Mouse (Mus musculus) intestine, embryonic 16.5 days (tissue): ENCODE results near the gene Slc16a8. TPM values are rescaled to one million over a fixed set of nuclear protein-coding genes. Genes with fewer than 3 reads are reported as not detected.
"Not testable (repeated sequence)": the region's sequence is repeated elsewhere in the genome, so short reads cannot be mapped to it uniquely, and the experiment has no call there.

Source experiments
- ATAC-seq: fragments of 200-750 bp; cut with Nextera tagmentation; 2 replicates; pipeline ENCODE4 v1.8.0; 2017; ENCODE audit warnings: moderate TSS enrichment, moderate library complexity
- H3K27ac ChIP-seq: fragments of 300-500 bp; sonication (generic); 2 replicates; pipeline ENCODE4 v1.5.1; 2014; ENCODE audit warnings: mild to moderate bottlenecking, low read length
- H3K27me3 ChIP-seq: fragments of 300-500 bp; sonication (generic); replicated peaks from 2 replicates; pipeline ENCODE4 v1.6.1; 2014; ENCODE audit warnings: low read length, control low read depth, mixed read lengths; ENCODE audit not compliant: control insufficient read depth, insufficient read depth
- H3K36me3 ChIP-seq: fragments of 300-500 bp; sonication (generic); 2 replicates; pipeline ENCODE4 v1.6.1; 2014; ENCODE audit warnings: low read length, control low read depth; ENCODE audit not compliant: control insufficient read depth, insufficient read depth
- H3K4me1 ChIP-seq: fragments of 300-500 bp; sonication (generic); 2 replicates; pipeline ENCODE4 v1.6.1; 2014; ENCODE audit warnings: low read length, control low read depth, mixed read lengths; ENCODE audit not compliant: control insufficient read depth, insufficient read depth
- H3K4me2 ChIP-seq: fragments of 300-500 bp; sonication (generic); 2 replicates; pipeline ENCODE4 v1.6.1; 2014; ENCODE audit warnings: low read depth, low read length, control low read depth
- H3K4me3 ChIP-seq: fragments of 300-500 bp; sonication (generic); 2 replicates; pipeline ENCODE4 v1.5.1; 2014; ENCODE audit warnings: mild to moderate bottlenecking, low read length
- H3K9ac ChIP-seq: fragments of 300-500 bp; sonication (generic); 2 replicates; pipeline ENCODE4 v1.6.1; 2014; ENCODE audit warnings: low read depth, low read length
- H3K9me3 ChIP-seq: fragments of 300-500 bp; sonication (generic); 2 replicates; pipeline ENCODE4 v1.6.1; 2016; ENCODE audit warnings: low read length, control low read depth; ENCODE audit not compliant: control insufficient read depth
- WGBS: fragments of 180-500 bp; shearing (Covaris S2); extraction: QIAGEN DNeasy Blood & Tissue Kit; methylation state at CpG from one replicate; pipeline ENCODE4 v1.1.7; 2014; 5-methylcytosine and 5-hydroxymethylcytosine counted together
- polyA plus RNA-seq: library from polyadenylated mRNA; unstranded; fragments of >200 nt; fragmentation: Nextera tagmentation; extraction: Ambion mirVana; gene quantifications from 2 replicates; pipeline ENCODE4 v1.2.1, GENCODE M21; 2015

The Slc16a8 gene
- polyA plus RNA-seq, 1 experiment from 2014 or later = not detected

- H3K36me3 ChIP-seq = peaks cover 18% of the 10 kb centered on the region
- ATAC-seq = no peak
- H3K4me1 ChIP-seq = peaks cover 5% of the 10 kb centered on the region
- no peak overlapping the region for H3K4me2 ChIP-seq
- H3K9ac ChIP-seq = no peak overlapping the region
- no peak overlapping the region for H3K27ac ChIP-seq
- no peak overlapping the region for H3K4me3 ChIP-seq
- 73% methylated on average over 6 of the region's 6 CpGs for WGBS
- no peaks in the 10 kb centered on the region for H3K27me3 ChIP-seq
- H3K9me3 ChIP-seq = no peaks in the 10 kb centered on the region
These were observed 16.5 kb downstream of the Slc16a8 start for GRCm38 (mm10) chr15:79238036-79238435.

GRCm38 (mm10) chr15:79235268-79235667, 19.3 kb downstream of the Slc16a8 start:
- Histone ChIP-seq H3K4me1 (peaks cover 5% of the 10 kb centered on the region), H3K27ac (peak overlapping the region; percentile 54), H3K4me2 (no peak overlapping the region), H3K9ac (no peak overlapping the region), H3K9me3 (no peaks in the 10 kb centered on the region), H3K27me3 (no peaks in the 10 kb centered on the region), H3K36me3 (peaks cover 13% of the 10 kb centered on the region), H3K4me3 (no peak overlapping the region)
- WGBS = 72% methylated on average over 9 of the region's 9 CpGs
- peak; percentile 71 for ATAC-seq

GRCm38 (mm10) chr15:79229058-79229821, 25.3 kb downstream of the Slc16a8 start, which contains the start of the genes Pick1 and Gm49486:
TSS of gene Pick1 (plus strand) at chr15:79229173.
TSS of gene Gm49486 (plus strand) at chr15:79229391.
- Histone ChIP-seq H3K27ac (peak within 1 kb of the TSS; percentile 98), H3K36me3 (peaks cover 9% of the 10 kb centered on the region; the same call in 1 of the 2 replicates), H3K27me3 (no peaks in the 10 kb centered on the region), H3K9me3 (no peaks in the 10 kb centered on the region), H3K4me1 (no peaks in the 10 kb centered on the region), H3K9ac (peak within 1 kb of the TSS; percentile 93), H3K4me3 (peak within 1 kb of the TSS; percentile 81), H3K4me2 (peak within 1 kb of the TSS; percentile 94)
- WGBS = under 1% methylated on average over 51 of the region's 51 CpGs
- ATAC-seq = peak; percentile 90

GRCm38 (mm10) chr15:79225780-79226179, 28.8 kb downstream of the Slc16a8 start:
- H3K27ac ChIP-seq, H3K4me1 ChIP-seq, H3K9me3 ChIP-seq, H3K4me2 ChIP-seq, H3K27me3 ChIP-seq, H3K9ac ChIP-seq, ATAC-seq, H3K4me3 ChIP-seq, H3K36me3 ChIP-seq: not testable (repeated sequence)
- 53% methylated on average over 2 of the region's 2 CpGs for WGBS

- Histone ChIP-seq H3K27me3 (no peaks in the 10 kb centered on the region), H3K27ac (no peak overlapping the region), H3K9me3 (no peaks in the 10 kb centered on the region), H3K4me3 (no peak overlapping the region), H3K4me2 (no peak overlapping the region), H3K36me3 (no peaks in the 10 kb centered on the region), H3K9ac (no peak overlapping the region), H3K4me1 (no peaks in the 10 kb centered on the region)
- ATAC-seq = peak; percentile 27; the same call in 1 of the 2 replicates
- 11% methylated on average over 5 of the region's 5 CpGs for WGBS
These were observed 29.9 kb downstream of the Slc16a8 start for GRCm38 (mm10) chr15:79224685-79225084.

- Histone ChIP-seq H3K4me2 (no peak overlapping the region), H3K36me3 (no peaks in the 10 kb centered on the region), H3K27me3 (no peaks in the 10 kb centered on the region), H3K9ac (no peak overlapping the region), H3K4me1 (no peaks in the 10 kb centered on the region), H3K4me3 (no peak overlapping the region), H3K9me3 (no peaks in the 10 kb centered on the region), H3K27ac (no peak overlapping the region)
- no peak for ATAC-seq
- 14% methylated on average over 5 of the region's 5 CpGs for WGBS
These were observed 30.9 kb downstream of the Slc16a8 start for GRCm38 (mm10) chr15:79223641-79224040.

- 6% methylated on average over 1 of the region's 1 CpGs for WGBS
- ATAC-seq = no peak
These were observed 35.0 kb downstream of the Slc16a8 start for GRCm38 (mm10) chr15:79219572-79219971.

GRCm38 (mm10) chr15:79216191-79216590, 38.4 kb downstream of the Slc16a8 start:
- no peak overlapping the region for H3K4me2 ChIP-seq
- no peak for ATAC-seq
- H3K4me1 ChIP-seq = no peaks in the 10 kb centered on the region
- 68% methylated on average over 3 of the region's 3 CpGs for WGBS
- H3K4me3 ChIP-seq = no peak overlapping the region
- no peaks in the 10 kb centered on the region for H3K9me3 ChIP-seq
- H3K27ac ChIP-seq = no peak overlapping the region
- H3K9ac ChIP-seq = no peak overlapping the region
- no peaks in the 10 kb centered on the region for H3K36me3 ChIP-seq
- no peaks in the 10 kb centered on the region; the same call in 1 of the 2 replicates for H3K27me3 ChIP-seq

More at GRCm38 (mm10) chr15:79219572-79219971, 35.0 kb downstream of the Slc16a8 start:
- Histone ChIP-seq H3K9me3 (no peaks in the 10 kb centered on the region), H3K36me3 (no peaks in the 10 kb centered on the region), H3K27me3 (no peaks in the 10 kb centered on the region; the same call in 1 of the 2 replicates), H3K4me3 (no peak overlapping the region), H3K9ac (no peak overlapping the region), H3K4me2 (no peak overlapping the region), H3K4me1 (no peaks in the 10 kb centered on the region), H3K27ac (no peak overlapping the region)

GRCm38 (mm10) chr15:79213591-79213990, 41.0 kb downstream of the Slc16a8 start:
- H3K4me2 ChIP-seq = no peak overlapping the region
- WGBS = 77% methylated on average over 6 of the region's 6 CpGs
- H3K4me3 ChIP-seq = no peak overlapping the region
- no peaks in the 10 kb centered on the region; the same call in 1 of the 2 replicates for H3K27me3 ChIP-seq
- H3K27ac ChIP-seq = peak overlapping the region; percentile 37; the same call in 1 of the 2 replicates
- no peaks in the 10 kb centered on the region for H3K36me3 ChIP-seq
- H3K9ac ChIP-seq = no peak overlapping the region
- H3K4me1 ChIP-seq = no peaks in the 10 kb centered on the region
- H3K9me3 ChIP-seq = no peaks in the 10 kb centered on the region
- no peak for ATAC-seq
